Mouse (Mus musculus) MEL (cell line): ENCODE measurements at regions not wholly inside any gene's neighbourhood (a gene's known extent, or its start where the extent isn't known, plus 50 kb on each side); places are given as distances from the start of the nearest gene placed in this dataset.

ENCODE experiments used
- DNase-seq: peaks from one replicate; pipeline ENCODE4 v3.0.0; 2011; ENCODE audit warnings: low read depth, low spot score
- H3K27ac ChIP-seq: 2 replicates; pipeline ENCODE4 v1.5.1; 2012; ENCODE audit warnings: low read depth, mild to moderate bottlenecking, control low read depth, low read length, moderate library complexity; ENCODE audit not compliant: control insufficient read depth
- H3K27me3 ChIP-seq, 2 experiments: fragments of 150-350 bp in 1 of 2; sonication (generic) in 1 of 2; 2 replicates each; pipeline ENCODE4 v1.6.1; 2012; ENCODE audit warnings: low read length in 2 of 2, mild to moderate bottlenecking in 2 of 2, improper control_type of control experiment in 1 of 2, moderate library complexity in 1 of 2; ENCODE audit not compliant: insufficient read depth in 2 of 2, control insufficient read depth in 1 of 2
- H3K36me3 ChIP-seq, 2 experiments: 2 replicates each; pipeline ENCODE4 v1.6.1; 2012 to 2014; ENCODE audit warnings: low read length in 2 of 2, improper control_type of control experiment in 1 of 2, inconsistent platforms in 1 of 2, mild to moderate bottlenecking in 1 of 2; ENCODE audit not compliant: insufficient read depth in 2 of 2, control insufficient read depth in 1 of 2
- H3K4me1 ChIP-seq, 2 experiments: fragments of 150-350 bp in 1 of 2; sonication (generic) in 1 of 2; 2 replicates each; pipeline ENCODE4 v1.6.1; 2012; ENCODE audit warnings: low read length in 2 of 2, improper control_type of control experiment in 1 of 2, mild to moderate bottlenecking in 1 of 2; ENCODE audit not compliant: insufficient read depth in 2 of 2, control insufficient read depth in 1 of 2
- H3K4me3 ChIP-seq, 2 experiments: fragments of 150-350 bp in 1 of 2; sonication (generic) in 1 of 2; 2 replicates each; pipeline ENCODE4 v1.5.1; 2012; ENCODE audit warnings: low read depth in 2 of 2, low read length in 2 of 2, mild to moderate bottlenecking in 2 of 2, moderate library complexity in 2 of 2, control low read depth in 1 of 2, improper control_type of control experiment in 1 of 2; ENCODE audit not compliant: control insufficient read depth in 1 of 2, insufficient read depth in 1 of 2
- H3K79me2 ChIP-seq: 2 replicates; pipeline ENCODE4 v1.6.1; 2012; ENCODE audit warnings: mild to moderate bottlenecking, low read length, moderate library complexity; ENCODE audit not compliant: control insufficient read depth, poor library complexity, insufficient read depth
- H3K9ac ChIP-seq: 2 replicates; pipeline ENCODE4 v1.6.1; 2012; ENCODE audit warnings: low read depth, mild to moderate bottlenecking, control low read depth, low read length, moderate library complexity; ENCODE audit not compliant: control insufficient read depth, poor library complexity, severe bottlenecking
- H3K9me3 ChIP-seq: fragments of 150-350 bp; sonication (generic); replicated peaks from 2 replicates; pipeline ENCODE4 v1.6.1; 2012; ENCODE audit warnings: mild to moderate bottlenecking, low read length, improper control_type of control experiment, moderate library complexity; ENCODE audit not compliant: insufficient read depth
- CHD1 ChIP-seq: IDR thresholded peaks from 2 replicates; pipeline ENCODE4 v1.6.1; 2012; ENCODE audit warnings: low read depth, mild to moderate bottlenecking, inconsistent platforms, low read length, improper control_type of control experiment
- CHD2 ChIP-seq: IDR thresholded peaks from 2 replicates; pipeline ENCODE4 v1.6.1; 2011; ENCODE audit warnings: low read length, improper control_type of control experiment
- CTCF ChIP-seq, 3 experiments: IDR thresholded peaks in 2 of 3; conservative IDR thresholded peaks in 1 of 3; 2 replicates each; pipeline ENCODE4 v1.5.1; 2011 to 2012; ENCODE audit warnings: low read length in 3 of 3, low read depth in 2 of 3, mild to moderate bottlenecking in 2 of 3, improper control_type of control experiment in 1 of 3, inconsistent platforms in 1 of 3, mixed read lengths in 1 of 3, moderate library complexity in 1 of 3; ENCODE audit not compliant: control insufficient read depth in 1 of 3, insufficient read depth in 1 of 3, poor library complexity in 1 of 3, severe bottlenecking in 1 of 3
- E2F4 ChIP-seq: IDR thresholded peaks from 2 replicates; pipeline ENCODE4 v1.6.1; 2011; ENCODE audit warnings: low read depth, low read length, improper control_type of control experiment, borderline replicate concordance
- ELF1 ChIP-seq: IDR thresholded peaks from 2 replicates; pipeline ENCODE4 v1.6.1; 2014; ENCODE audit warnings: low read depth, mild to moderate bottlenecking, inconsistent platforms, low read length, improper control_type of control experiment, moderate library complexity
- EP300 ChIP-seq, 2 experiments: IDR thresholded peaks; 2 replicates each; pipeline ENCODE4 v1.6.1; 2011; ENCODE audit warnings: improper control_type of control experiment in 2 of 2, low read length in 2 of 2, low read depth in 1 of 2, mild to moderate bottlenecking in 1 of 2
- ETS1 ChIP-seq: IDR thresholded peaks from 2 replicates; pipeline ENCODE4 v1.6.1; 2012; ENCODE audit warnings: low read depth, mild to moderate bottlenecking, inconsistent platforms, low read length, improper control_type of control experiment, moderate library complexity
- JUND ChIP-seq: IDR thresholded peaks from 2 replicates; pipeline ENCODE4 v1.6.1; 2011; ENCODE audit warnings: low read depth, mild to moderate bottlenecking, improper control_type of control experiment, low read length
- KAT2A ChIP-seq: conservative IDR thresholded peaks from 2 replicates; pipeline ENCODE4 v1.6.1; 2012; ENCODE audit warnings: low read depth, low read length, improper control_type of control experiment, inconsistent platforms
- MAX ChIP-seq: IDR thresholded peaks from 2 replicates; pipeline ENCODE4 v1.6.1; 2011; ENCODE audit warnings: low read length, improper control_type of control experiment
- MAZ ChIP-seq: IDR thresholded peaks from 2 replicates; pipeline ENCODE4 v1.6.1; 2012; ENCODE audit warnings: low read depth, mild to moderate bottlenecking, inconsistent platforms, low read length, improper control_type of control experiment
- MXI1 ChIP-seq: IDR thresholded peaks from 2 replicates; pipeline ENCODE4 v1.6.1; 2011; ENCODE audit warnings: mild to moderate bottlenecking, low read depth, low read length, improper control_type of control experiment
- NELFE ChIP-seq: IDR thresholded peaks from 2 replicates; pipeline ENCODE4 v1.6.1; 2011; ENCODE audit warnings: low read depth, low read length, improper control_type of control experiment
- POLR2AphosphoS2 ChIP-seq: IDR thresholded peaks from 2 replicates; pipeline ENCODE4 v1.6.1; 2011; ENCODE audit warnings: low read length, improper control_type of control experiment
- POLR2AphosphoS5 ChIP-seq: IDR thresholded peaks from 2 replicates; pipeline ENCODE4 v1.6.1; 2012; ENCODE audit warnings: low read depth, borderline replicate concordance, mild to moderate bottlenecking, inconsistent platforms, low read length, moderate library complexity, mixed read lengths
- RAD21 ChIP-seq: IDR thresholded peaks from 2 replicates; pipeline ENCODE4 v1.6.1; 2011; ENCODE audit warnings: mild to moderate bottlenecking, low read depth, low read length, improper control_type of control experiment
- RCOR1 ChIP-seq: IDR thresholded peaks from 2 replicates; pipeline ENCODE4 v1.6.1; 2012; ENCODE audit warnings: low read depth, mild to moderate bottlenecking, inconsistent platforms, low read length, improper control_type of control experiment
- TAL1 ChIP-seq: IDR thresholded peaks from 2 replicates; pipeline ENCODE4 v1.6.1; 2012; ENCODE audit warnings: mild to moderate bottlenecking, inconsistent platforms, low read length, moderate library complexity, mixed read lengths
- TCF12 ChIP-seq: IDR thresholded peaks from 2 replicates; pipeline ENCODE4 v1.6.1; 2014; ENCODE audit warnings: low read depth, mild to moderate bottlenecking, inconsistent platforms, low read length, improper control_type of control experiment, moderate library complexity
- UBTF ChIP-seq: IDR thresholded peaks from 2 replicates; pipeline ENCODE4 v1.6.1; 2012; ENCODE audit warnings: low read depth, mild to moderate bottlenecking, inconsistent platforms, low read length, improper control_type of control experiment, moderate library complexity, borderline replicate concordance; ENCODE audit not compliant: insufficient read depth
- USF2 ChIP-seq, 2 experiments: IDR thresholded peaks; 2 replicates each; pipeline ENCODE4 v1.6.1; 2011 to 2012; ENCODE audit warnings: improper control_type of control experiment in 2 of 2, low read length in 2 of 2, borderline replicate concordance in 1 of 2, inconsistent platforms in 1 of 2, low read depth in 1 of 2, mild to moderate bottlenecking in 1 of 2; ENCODE audit not compliant: insufficient read depth in 1 of 2
- ZKSCAN1 ChIP-seq: IDR thresholded peaks from 2 replicates; pipeline ENCODE4 v1.6.1; 2012; ENCODE audit warnings: low read depth, mild to moderate bottlenecking, inconsistent platforms, low read length, improper control_type of control experiment, moderate library complexity
- ZMIZ1 ChIP-seq: IDR thresholded peaks from 2 replicates; pipeline ENCODE4 v1.6.1; 2012; ENCODE audit warnings: low read depth, mild to moderate bottlenecking, inconsistent platforms, low read length, improper control_type of control experiment, moderate library complexity

DNA sequence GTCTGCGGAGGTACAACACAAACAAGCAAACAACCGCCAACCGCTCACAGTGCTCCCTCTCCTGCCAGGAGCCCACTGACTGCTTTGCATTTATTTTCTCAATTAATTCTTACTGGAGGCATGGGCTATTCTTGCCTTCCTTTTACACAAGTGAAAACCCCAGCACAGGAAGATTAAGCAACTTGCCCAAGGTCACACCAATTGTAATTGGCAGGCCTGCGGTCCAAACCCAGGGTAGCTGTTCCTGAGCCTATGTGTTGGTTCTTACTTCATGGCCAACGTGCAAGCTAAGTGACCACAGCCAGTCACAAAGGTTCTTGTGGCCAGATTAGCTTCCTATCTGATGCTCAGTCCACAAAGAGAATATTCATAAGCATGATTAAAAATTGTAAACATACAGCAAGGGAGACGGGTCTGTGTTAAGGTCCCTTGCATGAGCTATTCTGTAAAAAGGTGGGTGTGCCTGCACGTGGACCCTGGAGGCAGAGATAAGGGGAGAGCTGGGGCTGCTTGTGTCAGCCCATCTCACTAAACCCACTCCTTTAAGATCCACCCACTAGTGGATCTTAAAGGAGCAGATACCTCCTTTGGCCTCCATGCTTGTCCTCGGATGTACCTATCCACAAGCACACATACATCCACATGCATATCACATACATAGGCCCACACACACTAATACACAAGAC is 190.2 kb upstream of the Jade1 start (continued):
- TF ChIP-seq TCF12 (no peak), ETS1 (no peak), CTCF (IDR thresholded peaks at IDR 0.05 in 2 of 3, conservative IDR thresholded peaks at IDR 0.05 in 1 of 3; ENCODE audit: control insufficient read depth in 1 of 3, insufficient read depth in 1 of 3, low read depth in 2 of 3, low read length in 3 of 3, poor library complexity in 1 of 3, severe bottlenecking in 1 of 3) (no peak), MAZ (no peak), JUND (no peak), CHD1 (no peak), TAL1 (no peak), MAX (0 out of 2 replicates have a peak, but pooled peaks have one; percentile 36), MXI1 (peak; percentile 67), NELFE (no peak), ZKSCAN1 (no peak), E2F4 (no peak)
- TF ChIP-seq, all 39 proteins: peak for 5

DNA sequence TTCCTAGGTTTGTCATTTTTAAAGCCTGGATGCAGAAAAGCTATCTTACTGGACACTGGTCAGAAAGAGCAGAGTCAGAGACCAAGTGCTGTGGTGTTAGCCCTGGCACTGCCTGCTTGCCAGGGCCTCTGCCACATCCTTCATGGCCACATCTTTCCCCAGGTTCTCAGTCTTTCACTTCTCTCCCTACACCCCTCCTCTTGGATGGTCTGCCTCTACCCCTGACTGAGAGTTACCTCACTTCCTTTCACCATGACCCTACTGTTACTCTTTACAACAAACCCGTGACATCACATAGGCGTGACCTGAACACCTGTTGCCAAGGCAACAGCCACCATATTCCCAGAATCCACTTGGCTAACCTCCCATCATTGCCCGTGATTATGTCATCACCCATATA is 191.6 kb upstream of the Jade1 start:
- Histone ChIP-seq H3K4me1 (no peaks in the 10 kb centered on the region), H3K36me3 (no peaks in the 10 kb centered on the region), H3K27ac (no peak overlapping the region), H3K4me3 (no peak overlapping the region), H3K9me3 (no peaks in the 10 kb centered on the region)
- DNase-seq, result no peak
- TF ChIP-seq KAT2A, result no peak
- TF ChIP-seq RCOR1, result no peak
- no peak for TF ChIP-seq ZKSCAN1
- TF ChIP-seq CHD2, result no peak
- no peak for TF ChIP-seq JUND
- no peak for TF ChIP-seq ZMIZ1
- no peak for TF ChIP-seq POLR2AphosphoS5
- TF ChIP-seq RAD21, result no peak
- no peak for TF ChIP-seq EP300 (IDR thresholded peaks at IDR 0.05; ENCODE audit: low read depth in 1 of 2, low read length in 2 of 2)
- no peak for TF ChIP-seq MAX
- TF ChIP-seq UBTF, result no peak
- no peak for TF ChIP-seq POLR2AphosphoS2
- TF ChIP-seq ELF1, result no peak
- no peak for TF ChIP-seq CTCF (IDR thresholded peaks at IDR 0.05 in 2 of 3, conservative IDR thresholded peaks at IDR 0.05 in 1 of 3; ENCODE audit: control insufficient read depth in 1 of 3, insufficient read depth in 1 of 3, low read depth in 2 of 3, low read length in 3 of 3, poor library complexity in 1 of 3, severe bottlenecking in 1 of 3)
- no peak for TF ChIP-seq USF2 (IDR thresholded peaks at IDR 0.05; ENCODE audit: borderline replicate concordance in 1 of 2, insufficient read depth in 1 of 2, low read depth in 1 of 2, low read length in 2 of 2)
- TF ChIP-seq NELFE, result no peak
- no peak for TF ChIP-seq MAZ
- TF ChIP-seq, all 39 proteins: peak for 0
- H3K79me2 ChIP-seq, result no peaks in the 10 kb centered on the region
- peaks cover 2% of the 10 kb centered on the region in 2 experiments; a peak in 2 of 4 replicates for H3K27me3 ChIP-seq
- no peak overlapping the region for H3K9ac ChIP-seq
